Mouse (Mus musculus): Measurements from ENCODE around the gene Nusap1. TPM values are rescaled to one million over a fixed set of nuclear protein-coding genes. Genes with fewer than 3 reads are reported as not detected.
"Not testable (repeated sequence)": the region's sequence is repeated elsewhere in the genome, so short reads cannot be mapped to it uniquely, and the experiment has no call there.

Nusap1 gene
- 1 to 10 TPM in 1 of 2 experiments, under 1 TPM in 1; 0.57 to 1.3 TPM for total RNA-seq (2021)
- long read RNA-seq, experiment 1, partial matches to known transcripts: 0 of 5 reads
- long read RNA-seq, experiment 1, other reads (novel, unspliced or antisense): 0 of 5 reads
- long read RNA-seq, experiment 2, partial matches to known transcripts: 0 of 2 reads
- long read RNA-seq, experiment 2, other reads (novel, unspliced or antisense): 1 of 2 reads

DNA sequence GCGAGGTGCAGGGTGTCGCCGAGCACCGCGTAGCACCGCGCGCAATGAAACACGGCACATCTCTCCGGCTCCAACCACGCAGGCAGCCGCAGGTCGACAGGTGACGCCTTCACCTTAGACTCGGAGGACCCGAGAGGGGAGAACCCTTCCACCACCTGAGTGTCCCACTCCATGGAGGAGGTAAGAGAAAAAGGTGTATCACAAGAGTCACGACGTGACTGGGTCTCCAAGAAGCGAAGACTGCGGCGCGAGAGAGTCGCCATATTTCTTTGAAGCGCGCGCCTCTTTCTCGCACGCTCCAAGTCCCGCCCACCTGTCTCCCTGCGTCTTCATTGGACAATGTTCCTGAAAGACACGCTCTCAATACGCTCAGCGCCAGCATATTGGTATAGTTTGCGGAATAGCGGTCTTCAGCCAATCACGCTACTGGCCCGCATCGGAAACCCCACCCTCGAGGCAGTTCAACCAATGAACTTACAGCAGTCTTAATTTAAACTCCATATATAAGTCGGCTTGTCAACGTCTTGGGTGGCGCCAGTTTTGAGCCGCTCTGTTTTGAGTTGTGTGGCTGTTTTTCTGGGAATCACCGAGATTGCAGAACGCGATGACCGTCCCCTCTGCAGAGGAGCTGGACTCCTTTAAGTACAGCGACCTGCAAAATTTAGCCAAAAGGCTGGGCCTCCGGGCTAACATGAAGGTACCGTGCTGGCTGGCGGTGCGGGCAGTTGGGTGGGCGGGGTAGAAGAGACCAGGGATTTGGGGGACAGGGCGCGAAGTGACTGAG, at the start of gene Nusap1, which contains the start of gene Oip5:
Gene Nusap1, plus strand, starts transcription at position 100 of the 784 bp plus-strand sequence.
Gene Oip5, minus strand, starts transcription at position 271 of the 784 bp plus-strand sequence.
- intact Hi-C loops (cut with DNase I): no loop called here
- peak; percentile 94 to 98 for DNase-seq (ENCODE audit: low spot score in 2 of 2)

DNA sequence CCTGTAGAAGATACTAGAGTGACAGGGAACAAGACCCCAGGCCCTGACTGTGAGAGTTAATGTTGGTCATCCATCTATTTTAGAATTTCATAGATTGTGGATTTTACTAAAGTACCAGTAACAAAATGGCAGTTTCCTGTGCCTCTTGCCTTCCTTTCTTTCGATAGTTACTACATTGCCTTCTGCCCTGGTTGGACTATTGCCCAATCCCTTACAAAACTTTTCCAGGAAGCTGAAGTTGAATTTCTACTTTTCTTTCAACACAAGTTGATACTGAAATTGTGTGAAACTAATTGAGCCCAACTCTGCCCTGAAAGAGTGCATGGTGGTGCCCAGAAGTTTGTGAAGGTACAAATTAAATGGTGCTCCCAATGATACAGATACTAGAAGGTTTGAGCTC, 45.6 kb upstream of the Nusap1 start:
- no peak for DNase-seq (ENCODE audit: low spot score in 2 of 2)
- intact Hi-C loops (cut with DNase I): no loop called here

DNA sequence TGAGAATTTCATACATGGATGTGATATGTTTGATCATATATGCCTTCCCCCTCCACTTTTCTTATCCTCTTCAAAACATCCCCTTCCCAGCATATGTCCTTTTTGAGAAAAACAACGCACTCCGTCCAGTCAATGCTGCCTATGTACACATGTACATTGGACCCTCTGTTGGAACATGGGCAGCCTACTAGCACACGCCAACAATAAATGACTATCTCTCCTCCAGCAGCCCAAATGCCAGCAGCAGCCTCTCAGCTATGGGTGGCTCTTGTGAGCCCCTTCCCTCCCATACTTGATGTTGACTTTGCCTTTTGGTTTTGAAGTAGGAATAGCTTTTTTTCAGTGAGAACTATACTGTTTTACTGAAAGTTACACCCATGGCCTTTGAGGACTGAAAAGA, 36.5 kb upstream of the Nusap1 start:
- DNase-seq (ENCODE audit: low spot score in 2 of 2): no peak

DNA sequence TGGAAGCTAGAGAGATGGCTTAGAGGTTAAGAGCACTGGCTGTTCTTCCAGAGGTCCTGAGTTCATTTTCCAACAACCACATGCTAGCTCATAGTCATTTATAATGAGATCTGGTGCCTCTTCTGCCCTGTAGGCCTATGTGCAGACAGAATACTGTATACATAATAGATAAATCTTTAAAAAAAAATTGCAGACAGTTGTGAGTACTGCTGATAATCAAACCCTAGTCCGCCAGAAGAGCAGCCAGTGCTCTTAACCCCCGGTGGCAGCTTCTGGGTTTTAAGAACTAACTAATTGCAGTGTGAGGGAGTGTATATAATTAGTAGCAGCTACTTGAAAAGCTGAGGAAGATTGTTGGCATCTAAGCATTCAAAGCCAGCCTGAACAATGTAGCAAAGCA, 34.7 kb upstream of the Nusap1 start:
- intact Hi-C loops (cut with DNase I): no loop called here
- DNase-seq (ENCODE audit: low spot score in 2 of 2): no peak

More for the DNA sequence above, 36.5 kb upstream of the Nusap1 start:
- intact Hi-C loops (cut with DNase I): no loop called here

DNA sequence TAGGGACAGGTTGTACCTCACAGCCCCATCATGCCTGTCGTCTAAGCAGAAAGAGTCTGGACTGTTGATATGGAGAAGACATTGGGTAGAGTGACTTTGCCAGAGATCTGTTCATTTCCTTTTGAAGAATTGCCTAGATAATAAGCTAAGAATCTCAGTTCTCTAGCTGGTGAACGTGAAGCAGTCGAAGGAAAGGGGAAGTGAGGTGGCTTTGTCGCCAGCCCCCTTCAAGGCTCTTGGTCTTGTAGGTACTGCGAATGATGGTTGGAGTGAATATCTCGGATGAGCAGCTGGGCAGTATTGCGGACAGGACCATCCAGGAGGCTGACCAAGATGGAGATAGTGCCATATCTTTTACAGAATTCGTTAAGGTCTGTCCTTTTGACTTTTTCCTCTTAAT, 33.8 kb upstream of the Nusap1 start:
- DNase-seq (ENCODE audit: low spot score in 2 of 2): no peak
- intact Hi-C loops (cut with DNase I): no loop called here

DNA sequence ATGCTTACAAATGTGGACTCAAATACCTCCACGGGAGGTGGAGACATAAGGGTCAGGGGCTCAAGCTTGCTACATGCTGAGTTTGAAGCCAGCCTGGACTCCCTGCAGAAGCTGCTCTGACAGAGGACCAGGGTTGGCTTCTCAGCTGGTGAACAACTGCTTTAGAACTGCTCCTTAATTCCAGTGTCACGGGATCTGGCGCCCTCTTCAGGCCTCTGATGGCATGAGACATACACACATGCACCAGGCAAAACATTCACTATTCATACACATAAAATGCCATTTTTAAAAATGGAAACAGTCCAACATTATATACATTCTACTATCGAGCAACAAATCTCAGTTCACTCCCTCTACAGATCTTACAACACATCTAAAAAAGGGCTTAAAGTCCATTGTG, 30.7 kb upstream of the Nusap1 start:
- intact Hi-C loops (cut with DNase I): no loop called here
- peak; percentile 35 to 57 for DNase-seq (ENCODE audit: low spot score in 2 of 2)

DNA sequence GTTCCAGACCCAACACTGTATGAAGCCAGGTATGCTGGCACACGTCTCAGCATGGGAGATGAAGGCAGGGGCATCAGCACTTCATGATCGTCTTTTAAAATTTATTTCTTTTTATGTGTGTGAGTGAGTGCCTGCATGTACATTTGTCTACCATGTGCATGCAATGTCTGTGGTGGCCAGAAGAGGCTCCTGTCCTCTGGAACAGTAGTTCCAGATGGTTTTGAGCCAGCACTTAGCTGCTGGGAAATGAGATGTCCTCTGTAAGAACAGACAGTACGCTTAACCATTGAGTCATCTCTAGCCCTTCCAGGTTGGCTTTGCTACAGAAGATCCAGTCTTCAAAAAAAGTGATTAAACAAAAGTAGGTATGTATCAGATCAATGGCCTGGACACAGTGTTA, 26.9 kb upstream of the Nusap1 start:
- intact Hi-C loops (cut with DNase I): no loop called here

DNA sequence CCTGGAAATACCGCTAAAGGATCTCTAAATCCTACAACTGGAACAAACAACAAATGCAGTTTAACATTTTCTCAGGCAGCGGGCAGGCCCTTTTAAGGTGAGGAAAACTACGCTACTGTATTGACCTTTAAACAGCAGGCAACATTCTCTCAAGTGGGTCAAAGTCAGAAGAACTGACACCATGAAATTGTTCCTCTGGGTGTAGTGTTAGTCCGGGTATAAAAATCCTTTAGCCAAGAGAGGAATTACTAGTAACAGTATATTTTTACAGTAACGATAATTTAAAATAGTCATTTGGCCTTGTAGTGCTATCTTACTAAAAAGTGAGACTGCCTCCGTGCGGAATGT, 24.4 kb upstream of the Nusap1 start:
- intact Hi-C loops (cut with DNase I): loop anchor here (2.0 kb wide), 1 partner anchor 47 kb away; the partner anchor contains the start of genes Chp1 and Exd1
- no peak for DNase-seq (ENCODE audit: low spot score in 2 of 2)

More for the DNA sequence above, 26.9 kb upstream of the Nusap1 start:
- peak in 1 of 2 experiments; percentile 38 for DNase-seq (ENCODE audit: low spot score in 2 of 2)

DNA sequence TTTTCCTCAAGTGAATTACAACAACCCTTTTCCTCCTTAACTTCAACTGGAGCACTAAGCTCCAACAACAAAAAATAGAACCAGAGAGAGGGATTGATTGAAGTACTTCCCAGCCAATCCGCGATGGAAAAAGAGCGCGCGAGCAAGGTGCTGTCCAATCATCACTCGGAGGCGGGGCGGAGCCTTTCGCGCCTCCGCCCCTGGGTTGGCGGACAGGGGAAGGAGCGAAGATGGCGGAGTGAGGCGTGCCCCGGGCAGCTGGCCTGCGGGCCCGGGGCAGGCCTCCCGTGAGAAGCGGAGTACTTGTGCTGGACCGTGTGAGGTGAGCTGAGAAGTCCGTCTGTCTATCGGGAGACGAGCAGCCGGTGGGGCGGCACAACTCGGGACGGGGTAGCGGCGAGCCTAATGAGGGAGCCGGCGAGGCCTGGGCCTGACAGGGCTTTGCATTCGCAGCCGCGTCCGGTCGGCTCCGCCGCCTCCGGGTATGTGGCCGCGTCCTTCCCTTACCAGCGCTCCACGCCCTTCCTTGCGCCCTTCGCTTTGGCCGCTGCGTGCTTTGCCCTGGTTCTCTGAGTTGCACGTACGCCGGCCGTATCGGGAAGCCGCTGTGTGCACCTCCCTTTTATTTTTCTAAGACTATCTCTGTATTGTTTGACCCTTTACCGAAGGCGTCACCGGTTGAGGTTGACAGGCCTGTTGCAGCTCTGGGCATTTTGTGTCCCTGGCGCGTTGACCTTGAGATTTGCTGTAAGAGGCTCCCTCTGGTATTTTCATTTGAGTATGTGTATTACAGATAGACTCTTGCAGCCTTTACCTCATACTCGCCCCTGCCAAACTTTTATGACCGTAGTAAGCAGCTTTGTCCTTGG, 23.8 kb upstream of the Nusap1 start:
- peak; percentile 98 to 99 for DNase-seq (ENCODE audit: low spot score in 2 of 2)
- intact Hi-C loops (cut with DNase I): loop anchor here (2.0 kb wide), 1 partner anchor 48 kb away; the partner anchor contains the start of genes Chp1 and Exd1

DNA sequence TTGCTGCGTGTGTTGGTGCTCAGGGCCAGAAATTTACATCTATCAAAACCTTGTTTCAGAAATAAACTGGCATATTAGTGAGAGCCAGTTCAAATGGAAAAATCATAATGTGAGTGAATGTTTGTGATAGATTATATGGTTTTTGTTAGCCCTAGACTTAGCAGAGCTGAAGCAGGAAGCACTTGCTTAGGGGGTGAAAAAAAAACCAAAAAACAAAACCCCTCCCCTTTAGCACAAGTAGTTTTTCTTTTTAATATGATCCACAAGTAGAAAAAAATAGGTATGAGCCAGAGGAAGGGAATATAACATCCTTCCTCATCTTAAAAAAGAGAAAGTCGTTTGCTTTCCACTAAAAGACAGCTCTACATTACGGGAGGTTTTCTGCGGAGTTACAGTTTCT, 22.8 kb upstream of the Nusap1 start:
- intact Hi-C loops (cut with DNase I): loop anchor here (2.0 kb wide), 1 partner anchor 49 kb away; the partner anchor contains the start of genes Chp1 and Exd1
- DNase-seq (ENCODE audit: low spot score in 2 of 2): no peak

DNA sequence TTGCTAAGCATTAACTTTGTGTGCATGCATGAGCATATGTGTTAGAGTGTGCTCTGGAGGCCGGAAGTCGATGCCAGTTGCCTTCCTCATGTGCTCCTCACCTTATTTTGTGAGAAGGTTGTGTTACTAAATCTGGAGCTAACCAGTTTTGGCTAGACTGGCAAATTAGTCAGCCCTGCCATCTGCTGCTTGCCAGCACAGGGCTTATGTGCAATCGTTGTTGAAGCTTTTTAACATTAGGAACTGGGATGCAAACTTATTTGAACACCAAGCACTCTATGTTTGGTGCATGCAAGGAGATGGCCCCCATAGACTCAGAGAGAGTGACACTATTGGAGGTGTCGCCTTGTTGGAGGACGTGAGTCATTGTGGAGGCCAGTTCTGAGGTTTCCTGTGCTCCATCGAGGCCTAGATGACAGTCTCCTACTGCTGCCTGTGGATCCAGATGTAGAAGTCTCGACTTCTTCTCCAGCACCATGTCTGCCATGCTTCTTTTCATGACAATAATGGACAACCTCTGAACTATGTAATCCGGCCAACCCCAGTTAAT, 21.2 kb upstream of the Nusap1 start:
- peak in 1 of 2 experiments; percentile 18 for DNase-seq (ENCODE audit: low spot score in 2 of 2)
- intact Hi-C loops (cut with DNase I): no loop called here

DNA sequence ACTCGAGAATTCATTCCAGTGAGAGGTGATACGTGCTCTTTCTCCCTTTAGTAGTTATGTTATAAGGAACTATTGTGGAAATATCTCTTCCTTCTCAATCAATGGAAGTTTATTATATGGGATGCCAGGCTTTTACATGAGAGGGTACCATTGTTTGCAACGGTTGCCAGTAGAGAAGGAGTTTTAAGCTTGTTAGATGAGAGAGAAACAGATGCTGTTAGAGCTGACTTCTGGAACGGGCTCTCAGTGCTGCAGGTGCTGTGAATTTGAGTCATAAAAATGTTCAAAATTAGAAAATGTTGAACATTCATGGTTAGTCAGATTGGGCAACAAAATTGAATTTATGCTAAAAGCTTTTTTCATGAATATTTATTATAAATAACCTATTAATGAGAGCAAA, 17.1 kb upstream of the Nusap1 start:
- intact Hi-C loops (cut with DNase I): no loop called here
- peak in 1 of 2 experiments; percentile 52 for DNase-seq (ENCODE audit: low spot score in 2 of 2)

DNA sequence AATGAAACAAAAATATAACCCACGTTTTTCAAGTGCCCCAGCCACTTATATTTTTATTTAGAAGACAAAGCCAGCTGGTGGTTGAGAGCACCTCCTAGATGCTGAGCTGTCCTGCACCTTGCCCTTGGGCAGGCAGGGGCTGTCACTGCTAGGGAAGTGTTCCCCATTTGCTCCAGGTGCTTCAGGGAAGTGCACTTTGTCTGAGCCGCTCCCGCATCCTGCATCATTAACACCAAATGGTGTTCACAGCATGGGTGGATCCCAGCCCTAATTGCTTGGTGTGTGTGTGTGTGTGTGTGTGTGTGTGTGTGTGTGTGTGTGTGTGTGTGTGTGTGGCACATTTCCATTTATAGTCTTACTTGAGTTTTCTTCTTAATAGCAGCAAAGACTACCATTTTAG, 16.5 kb upstream of the Nusap1 start:
- DNase-seq (ENCODE audit: low spot score in 2 of 2); intact Hi-C loops (cut with DNase I): not testable (repeated sequence)

DNA sequence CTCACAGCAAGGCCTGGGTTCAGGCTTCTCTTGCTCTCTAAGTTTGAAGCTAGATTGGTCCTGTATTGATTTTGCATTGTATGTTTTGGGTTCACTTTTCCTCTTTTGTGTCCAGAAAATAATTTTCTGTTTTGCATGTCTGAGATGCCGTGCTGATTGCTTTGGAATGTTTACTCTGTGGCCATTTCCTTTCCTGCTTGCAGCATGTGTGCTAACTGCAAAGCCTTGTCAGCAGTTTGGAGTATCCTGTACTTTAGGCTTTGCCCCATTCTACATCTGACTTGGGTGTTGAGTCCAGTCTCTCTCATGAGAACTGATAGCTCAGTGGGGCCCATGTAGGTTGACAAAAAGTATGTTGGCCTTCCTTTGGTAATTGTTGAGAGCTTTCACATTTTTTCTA, 15.6 kb upstream of the Nusap1 start:
- DNase-seq (ENCODE audit: low spot score in 2 of 2): no peak
- intact Hi-C loops (cut with DNase I): no loop called here

DNA sequence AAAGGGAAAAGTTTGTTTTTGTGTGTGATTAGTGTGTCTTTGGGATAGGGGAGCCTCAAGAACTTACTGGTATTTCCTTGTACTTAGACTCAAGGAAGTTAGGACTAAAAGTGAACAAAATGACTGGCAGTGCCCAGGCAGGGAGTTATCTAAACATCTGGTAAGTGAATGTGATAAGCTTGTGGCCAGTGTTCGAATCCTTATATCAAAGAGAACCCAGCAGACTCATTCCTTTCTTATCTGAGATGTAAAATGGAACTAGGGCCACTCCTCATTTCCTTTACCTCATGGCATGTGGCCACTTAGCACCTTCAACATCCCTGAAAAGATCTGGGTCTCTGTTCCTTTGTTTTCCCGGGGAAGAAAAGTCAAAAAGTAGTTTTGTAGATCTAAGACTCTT, 14.2 kb upstream of the Nusap1 start:
- DNase-seq (ENCODE audit: low spot score in 2 of 2): no peak

DNA sequence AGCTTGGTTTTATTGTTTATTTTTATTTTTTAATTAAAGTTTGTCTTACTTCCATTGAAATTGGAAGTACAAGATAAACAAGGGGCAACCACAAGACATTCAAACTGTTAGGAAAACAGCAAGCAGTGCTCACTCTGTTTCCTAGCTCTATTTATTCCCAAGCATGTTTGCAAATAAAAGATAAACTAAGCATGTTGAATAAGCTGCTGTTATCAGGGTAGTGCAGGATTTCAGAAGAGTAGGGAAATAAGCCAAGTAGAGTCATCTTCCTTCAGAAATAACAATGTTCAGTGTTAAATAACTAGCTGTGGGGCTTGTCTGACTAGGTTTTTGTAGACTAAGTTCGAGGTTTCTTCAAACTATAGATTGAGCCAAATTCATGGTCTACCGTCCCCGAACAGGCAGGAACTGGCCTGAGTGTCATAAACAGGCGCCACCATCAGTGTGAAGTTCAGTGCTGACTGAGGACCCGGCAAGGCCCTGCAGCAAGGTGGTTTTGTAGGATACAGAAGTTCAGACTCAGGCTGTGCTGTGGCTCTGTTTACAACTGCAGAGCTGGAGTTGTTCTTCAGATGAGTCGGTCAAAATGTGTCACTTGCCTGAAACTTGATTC, 12.6 kb upstream of the Nusap1 start:
- intact Hi-C loops (cut with DNase I): no loop called here
- no peak for DNase-seq (ENCODE audit: low spot score in 2 of 2)

More for the DNA sequence above, 14.2 kb upstream of the Nusap1 start:
- intact Hi-C loops (cut with DNase I): no loop called here

DNA sequence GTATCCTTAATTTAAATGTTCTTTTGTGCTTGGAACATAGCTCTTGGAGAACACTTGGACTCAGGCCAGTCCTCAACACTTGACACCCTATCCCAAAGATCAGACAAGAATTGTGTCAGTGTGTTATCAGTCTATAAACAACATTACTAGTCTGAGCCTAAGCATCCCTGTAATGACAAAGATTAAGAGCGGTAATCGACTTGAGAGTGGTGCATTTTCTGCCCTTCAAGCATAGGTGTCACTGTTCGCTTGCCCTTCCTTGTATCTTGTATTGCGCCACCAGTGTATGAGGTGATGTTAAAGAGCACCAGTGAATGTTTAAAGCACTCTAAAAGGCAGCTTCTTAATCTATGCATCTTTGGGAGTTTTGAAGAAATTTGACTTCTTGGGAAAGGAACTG, 11.1 kb upstream of the Nusap1 start:
- intact Hi-C loops (cut with DNase I): no loop called here
- DNase-seq (ENCODE audit: low spot score in 2 of 2): no peak

DNA sequence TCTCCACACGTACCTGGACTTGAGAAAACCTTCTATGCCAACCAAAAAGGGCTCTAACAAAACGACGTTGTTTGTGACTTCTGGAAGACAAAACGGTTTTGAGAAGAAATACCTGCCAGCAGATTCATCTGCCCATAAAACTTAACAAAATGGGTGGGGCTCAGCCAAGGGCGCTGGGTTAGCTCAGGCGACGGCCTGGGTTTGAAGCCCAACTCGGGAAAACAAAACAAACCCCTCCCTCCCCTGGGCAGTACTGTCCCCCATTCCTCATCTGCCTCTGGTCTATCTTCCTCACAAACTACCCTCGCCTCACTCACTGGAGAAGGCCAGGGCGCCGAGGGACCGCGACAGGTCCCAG, 278 bp upstream of the Nusap1 start:
- no peak for DNase-seq (ENCODE audit: low spot score in 2 of 2)
- intact Hi-C loops (cut with DNase I): no loop called here

DNA sequence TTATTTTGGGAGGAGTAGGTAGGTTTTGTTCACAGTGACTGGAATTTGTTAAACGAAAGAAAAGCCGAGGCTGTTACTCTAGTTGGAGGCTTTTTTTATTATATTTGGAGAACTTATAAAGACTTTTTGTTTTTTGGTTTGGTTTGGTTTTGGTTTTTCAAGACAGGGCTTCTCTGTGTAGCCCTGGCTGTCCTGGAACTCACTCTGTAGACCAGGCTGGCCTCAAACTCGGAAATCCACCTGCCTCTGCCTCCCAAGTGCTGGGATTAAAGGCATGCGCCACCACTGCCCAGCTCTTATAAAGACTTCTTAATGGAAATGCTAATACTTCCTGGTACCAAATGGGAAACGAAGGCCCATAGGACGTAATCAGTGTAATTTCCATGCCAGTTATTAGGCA, 904 bp downstream of the Nusap1 start:
- intact Hi-C loops (cut with DNase I); DNase-seq (ENCODE audit: low spot score in 2 of 2): not testable (repeated sequence)
